Mouse (Mus musculus) Patski (cell line): Measurements from ENCODE around the gene Olfr136. TPM values are rescaled to one million over a fixed set of nuclear protein-coding genes. Genes with fewer than 3 reads are reported as not detected.

Experiments
- ATAC-seq: fragments of 100-300 bp; one replicate; pipeline ENCODE4 v1.8.0; 2021
- CTCF ChIA-PET: fragments of 350-600 bp; sonication (Branson Sonifier 250); formaldehyde crosslinking; loops from one replicate; lab custom pipeline; 2022; ENCODE audit warnings: inconsistent platforms; lab: Charles Lee
- POLR2A ChIA-PET: fragments of 350-600 bp; sonication (Branson Sonifier 250); formaldehyde crosslinking; loops from one replicate; lab custom pipeline; 2022; ENCODE audit warnings: antibody characterized with exemption, inconsistent platforms; lab: Charles Lee
- DNase-seq: peaks from one replicate; pipeline ENCODE4 v3.0.0-alpha.2; 2011; ENCODE audit warnings: low read depth, low spot score
- H3K27me3 ChIP-seq: fragments of 371-371 bp; one replicate; pipeline ENCODE4 v1.5.1; 2021
- CTCF ChIP-seq: fragments of 100-300 bp; IDR thresholded peaks from one replicate; pipeline ENCODE4 v1.5.1; 2021
- in situ Hi-C: fragments of 300-500 bp; cut with MboI; formaldehyde crosslinking; loops from 3 replicates; pipeline ENCODE4 v1.11.1; 2018; ENCODE audit warnings: low pct_unique_long_range_greater_than_20kb, mixed read lengths
- polyA plus RNA-seq: library from polyadenylated mRNA; unstranded; gene quantifications from one replicate; pipeline ENCODE4 v1.2.3, GENCODE M21; 2021

The Olfr136 gene
- polyA plus RNA-seq: not detected

GRCm38 (mm10) chr17:38329531-38329930 lies at the start of gene Olfr136:
Gene Olfr136 (plus strand): TSS chr17:38329831.
- DNase-seq: no peak
- TF ChIP-seq CTCF: no peak
- ATAC-seq: no peak
- CTCF ChIA-PET: no interaction called here
- POLR2A ChIA-PET: no interaction called here
- in situ Hi-C loops: no loop called here
- no peaks in the 10 kb centered on the region for H3K27me3 ChIP-seq

- in situ Hi-C loops: no loop called here
- no peak for DNase-seq
- TF ChIP-seq CTCF: no peak
- ChIA-PET POLR2A (no interaction called here), CTCF (no interaction called here)
- H3K27me3 ChIP-seq: no peaks in the 10 kb centered on the region
- ATAC-seq: no peak
Observed at GRCm38 (mm10) chr17:38307470-38307869, 22.2 kb upstream of the Olfr136 start, which contains the start of gene Olfr137. Gene Olfr137 (minus strand): TSS chr17:38307570.

Other genes starting within 250 kb of the Olfr136 start
- gene Olfr131, start 241.1 kb upstream of the Olfr136 start, polyA plus RNA-seq: not detected
- gene Olfr132, start 195.3 kb upstream of the Olfr136 start, polyA plus RNA-seq: not detected
- gene Olfr133, start 184.6 kb upstream of the Olfr136 start, polyA plus RNA-seq: not detected
- not detected for gene Olfr134, start 158.4 kb upstream of the Olfr136 start, polyA plus RNA-seq
- gene Olfr135, start 125.5 kb upstream of the Olfr136 start, polyA plus RNA-seq: not detected
- gene Olfr138, start 68.8 kb upstream of the Olfr136 start, polyA plus RNA-seq: not detected
- not detected for gene Olfr137, start 22.3 kb upstream of the Olfr136 start, polyA plus RNA-seq
- not detected for gene Esp36, start 90.4 kb downstream of the Olfr136 start, polyA plus RNA-seq
- gene Esp34, start 224.4 kb downstream of the Olfr136 start, polyA plus RNA-seq: not detected